Mouse (Mus musculus): ENCODE measurements around the gene Dnttip2. TPM values are rescaled to one million over a fixed set of nuclear protein-coding genes. Genes with fewer than 3 reads are reported as not detected.
"Not testable (repeated sequence)": the region's sequence is repeated elsewhere in the genome, so short reads cannot be mapped to it uniquely, and the experiment has no call there.

Dnttip2 gene
- total RNA-seq (2021) (10 to 100 TPM; 25.7 to 25.8 TPM), polyA plus RNA-seq (2012; rRNA removed) (6.9 and 11.1 TPM in 2 replicates)
- long read RNA-seq, transcript Dnttip2-201 (7 exons, 2,429 nt) = major isoform, 58 of 58 reads
- long read RNA-seq, partial matches to known transcripts = 0 of 58 reads
- long read RNA-seq, other reads (novel, unspliced or antisense) = 0 of 58 reads

DNA sequence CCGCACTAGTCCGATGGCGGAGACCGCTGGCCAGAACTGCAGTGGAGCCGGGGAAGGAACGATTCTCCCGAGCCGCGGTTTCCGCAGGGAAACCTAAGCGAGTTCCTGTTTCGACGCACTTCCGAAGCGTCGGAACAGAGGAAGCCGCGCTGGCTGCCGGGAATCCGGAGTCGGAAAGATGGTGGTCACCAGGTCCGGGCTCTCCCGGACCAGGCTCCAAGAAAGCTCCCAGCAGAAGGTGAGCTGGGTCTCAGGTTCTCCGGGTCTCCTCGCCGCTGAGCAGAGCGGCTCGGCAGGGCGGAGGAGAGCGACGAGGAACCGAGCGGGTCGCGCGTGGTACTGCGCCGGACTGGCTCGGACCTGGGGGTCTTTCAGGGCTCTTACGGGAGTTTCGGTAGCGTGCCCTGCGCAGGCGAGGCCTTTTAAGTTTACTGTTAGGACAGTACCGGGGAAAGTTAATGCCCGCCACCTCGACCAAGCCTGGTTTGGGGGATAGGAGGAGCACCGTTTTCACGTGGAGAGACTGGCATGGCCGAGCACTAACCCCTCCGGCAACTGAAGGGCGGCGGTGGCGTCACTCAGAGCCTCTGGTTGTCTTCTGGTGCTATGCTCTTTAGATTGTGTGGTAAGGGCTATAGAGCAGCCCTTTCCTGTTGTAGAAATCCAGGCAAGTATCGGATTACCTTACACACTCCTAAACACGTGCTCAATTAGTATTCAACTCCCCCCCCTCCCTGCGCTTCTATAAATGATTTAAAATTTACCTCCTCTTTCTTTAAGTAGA, at the start of gene Dnttip2:
TSS of gene Dnttip2 (plus strand) at position 148 of the 784 bp plus-strand sequence.
- TF ChIP-seq POLR2A (IDR thresholded peaks at IDR 0.05; ENCODE audit: insufficient read depth, low read depth, low read length) = peak; percentile 77
- peak; percentile 17; the same call in 1 of the 2 replicates for TF ChIP-seq CTCF (IDR thresholded peaks at IDR 0.05)
- TF ChIP-seq EP300 (IDR thresholded peaks at IDR 0.05; ENCODE audit: insufficient read depth, low read depth, low read length) = peak; percentile 65; the same call in 1 of the 2 replicates
- intact Hi-C loops (cut with DNase I) = loop anchor here (1.0 to 10.0 kb wide), 5 partner anchors 18 to 1110 kb away; partner anchors contain the start of genes Arhgap29, Gclm and Mettl14
- H3K4me3 ChIP-seq = peak within 1 kb of the TSS; percentile 100
- H3K36me3 ChIP-seq (ENCODE audit: control insufficient read depth, insufficient read depth, low read length) = peaks cover 36% of the 10 kb centered on the region
- under 1% methylated on average over 56 of the region's 57 CpGs for WGBS
- peaks cover 1% of the 10 kb centered on the region; the same call in 1 of the 2 replicates for H3K79me2 ChIP-seq (replicated peaks; ENCODE audit: control insufficient read depth, insufficient read depth, low read length)
- no peaks in the 10 kb centered on the region for H3K27me3 ChIP-seq (ENCODE audit: control insufficient read depth, insufficient read depth, low read length)
- H3K27ac ChIP-seq = peak within 1 kb of the TSS; percentile 82
- peak; percentile 94 for DNase-seq
- peak within 1 kb of the TSS; percentile 92 for H3K9ac ChIP-seq (ENCODE audit: low read depth, low read length)
- peaks cover 8% of the 10 kb centered on the region for H3K4me1 ChIP-seq (ENCODE audit: control insufficient read depth, insufficient read depth, low read length)

DNA sequence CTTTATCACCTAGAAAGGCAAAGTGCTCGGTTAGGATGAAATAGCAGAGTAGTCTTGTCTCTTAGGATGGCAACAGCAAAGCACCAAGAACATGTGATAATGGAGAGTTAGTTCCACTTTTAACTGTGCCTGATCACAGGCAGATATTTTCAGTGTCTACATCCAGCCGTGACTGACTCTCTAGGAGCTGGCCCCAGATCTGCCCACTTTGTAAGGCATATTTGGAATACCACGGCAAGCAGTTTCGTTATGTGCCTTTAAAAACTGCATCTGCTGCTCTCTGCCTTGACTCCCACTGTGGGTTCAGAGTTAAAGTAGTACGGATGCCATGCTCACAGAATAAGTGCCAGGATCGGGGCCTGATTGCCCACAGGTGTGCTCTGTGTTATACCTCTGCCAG, 47.2 kb upstream of the Dnttip2 start:
- H3K4me3 ChIP-seq; intact Hi-C loops (cut with DNase I); H3K9ac ChIP-seq (ENCODE audit: low read depth, low read length); H3K27me3 ChIP-seq (ENCODE audit: control insufficient read depth, insufficient read depth, low read length); H3K27ac ChIP-seq; DNase-seq; H3K4me1 ChIP-seq (ENCODE audit: control insufficient read depth, insufficient read depth, low read length); H3K79me2 ChIP-seq (replicated peaks; ENCODE audit: control insufficient read depth, insufficient read depth, low read length); H3K36me3 ChIP-seq (ENCODE audit: control insufficient read depth, insufficient read depth, low read length): not testable (repeated sequence)
- WGBS = 56% methylated on average over 6 of the region's 6 CpGs

DNA sequence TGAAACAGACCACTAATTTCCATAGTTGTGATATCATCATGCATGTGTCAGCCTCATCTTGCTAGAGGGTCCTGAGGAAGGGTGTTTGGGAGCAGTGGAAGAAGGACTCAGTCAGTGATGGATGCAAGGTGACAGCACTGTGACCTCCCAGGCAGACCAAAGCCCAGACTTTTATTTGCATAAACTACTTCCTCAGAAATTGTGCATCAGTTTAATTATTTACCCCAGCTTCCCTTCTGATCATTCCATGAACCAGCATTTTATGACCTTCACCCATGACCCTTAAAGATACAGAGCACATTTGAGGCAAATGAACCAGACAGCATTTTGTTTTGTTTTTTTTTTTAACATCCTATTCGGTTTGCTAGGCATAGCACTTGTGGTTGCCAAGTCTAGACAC, 38.4 kb upstream of the Dnttip2 start:
- TF ChIP-seq POLR2A (IDR thresholded peaks at IDR 0.05; ENCODE audit: insufficient read depth, low read depth, low read length) (no peak), EP300 (IDR thresholded peaks at IDR 0.05; ENCODE audit: insufficient read depth, low read depth, low read length) (no peak), CTCF (IDR thresholded peaks at IDR 0.05) (no peak)
- 30% methylated on average over 1 of the region's 1 CpGs for WGBS
- DNase-seq = no peak
- Histone ChIP-seq H3K27ac (no peak overlapping the region), H3K9ac (ENCODE audit: low read depth, low read length) (no peak overlapping the region), H3K27me3 (ENCODE audit: control insufficient read depth, insufficient read depth, low read length) (no peaks in the 10 kb centered on the region), H3K36me3 (ENCODE audit: control insufficient read depth, insufficient read depth, low read length) (no peaks in the 10 kb centered on the region), H3K79me2 (replicated peaks; ENCODE audit: control insufficient read depth, insufficient read depth, low read length) (no peaks in the 10 kb centered on the region), H3K4me1 (ENCODE audit: control insufficient read depth, insufficient read depth, low read length) (no peaks in the 10 kb centered on the region), H3K4me3 (no peak overlapping the region)
- intact Hi-C loops (cut with DNase I) = no loop called here

DNA sequence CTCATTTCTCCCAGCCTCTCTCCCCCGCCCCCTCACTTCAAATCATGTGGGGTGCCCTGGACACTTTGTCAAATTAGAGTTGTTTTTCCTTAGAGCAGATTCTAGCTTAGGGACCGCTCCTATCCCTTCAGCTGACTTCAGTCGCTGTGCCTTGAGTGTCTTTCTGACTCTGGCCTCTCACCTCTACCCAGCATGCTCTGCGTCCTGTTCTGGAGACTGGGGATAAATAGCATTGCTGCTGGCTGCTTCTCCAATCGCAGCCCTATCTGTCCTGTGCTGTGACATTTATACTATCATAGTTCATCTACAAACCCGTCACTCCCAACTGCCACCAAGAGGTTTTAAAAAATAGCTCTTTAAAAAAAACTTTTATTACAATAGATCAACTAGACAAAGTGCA, 31.3 kb upstream of the Dnttip2 start:
- peaks cover 4% of the 10 kb centered on the region for H3K4me1 ChIP-seq (ENCODE audit: control insufficient read depth, insufficient read depth, low read length)
- no peak overlapping the region for H3K4me3 ChIP-seq
- H3K27me3 ChIP-seq (ENCODE audit: control insufficient read depth, insufficient read depth, low read length) = no peaks in the 10 kb centered on the region
- intact Hi-C loops (cut with DNase I) = no loop called here
- no peaks in the 10 kb centered on the region; the same call in 1 of the 2 replicates for H3K36me3 ChIP-seq (ENCODE audit: control insufficient read depth, insufficient read depth, low read length)
- TF ChIP-seq EP300 (IDR thresholded peaks at IDR 0.05; ENCODE audit: insufficient read depth, low read depth, low read length) (no peak), POLR2A (IDR thresholded peaks at IDR 0.05; ENCODE audit: insufficient read depth, low read depth, low read length) (no peak), CTCF (IDR thresholded peaks at IDR 0.05) (no peak)
- no peak for DNase-seq
- no peak overlapping the region for H3K9ac ChIP-seq (ENCODE audit: low read depth, low read length)
- WGBS = 53% methylated on average over 6 of the region's 6 CpGs
- no peak overlapping the region for H3K27ac ChIP-seq
- no peaks in the 10 kb centered on the region for H3K79me2 ChIP-seq (replicated peaks; ENCODE audit: control insufficient read depth, insufficient read depth, low read length)

DNA sequence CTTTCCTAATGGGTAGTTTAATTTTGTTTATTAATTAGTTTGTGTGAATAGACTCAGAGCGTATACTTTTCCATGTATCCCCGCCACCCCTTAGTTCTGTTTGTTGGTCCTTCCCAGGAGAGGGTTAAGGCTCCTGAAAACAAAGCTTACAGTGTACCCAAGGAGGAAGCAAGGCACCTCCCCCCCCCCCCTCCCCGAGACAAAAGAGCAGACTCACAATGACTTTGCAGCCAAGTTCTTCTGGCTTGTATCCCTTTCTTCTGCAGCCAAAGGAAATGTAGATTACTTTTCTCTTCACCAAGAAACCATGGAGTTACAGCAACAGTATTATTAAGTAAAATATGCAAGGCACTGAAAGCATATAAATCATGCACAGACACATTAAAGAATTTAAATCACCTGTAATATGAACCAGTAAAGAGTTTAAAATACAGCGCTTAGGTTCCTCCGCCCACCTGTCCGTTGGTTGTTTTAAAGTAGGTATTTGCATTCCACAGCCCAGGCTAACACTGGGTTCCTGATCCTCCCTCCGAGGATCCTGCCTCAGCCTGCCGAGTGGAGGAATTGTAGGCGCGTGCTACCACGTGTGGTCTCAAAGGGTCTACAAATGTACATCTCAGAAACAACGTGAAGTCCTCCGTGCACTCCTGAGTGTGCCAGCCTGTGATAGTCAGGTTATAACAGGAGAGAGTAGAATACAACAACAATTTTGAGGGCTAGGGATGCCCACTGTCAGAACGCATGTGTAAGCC, 30.6 kb upstream of the Dnttip2 start:
- peaks cover 4% of the 10 kb centered on the region for H3K4me1 ChIP-seq (ENCODE audit: control insufficient read depth, insufficient read depth, low read length)
- no peak overlapping the region for H3K27ac ChIP-seq
- intact Hi-C loops (cut with DNase I) = no loop called here
- H3K27me3 ChIP-seq (ENCODE audit: control insufficient read depth, insufficient read depth, low read length) = no peaks in the 10 kb centered on the region
- no peak overlapping the region for H3K4me3 ChIP-seq
- no peak for DNase-seq
- H3K79me2 ChIP-seq (replicated peaks; ENCODE audit: control insufficient read depth, insufficient read depth, low read length) = no peaks in the 10 kb centered on the region
- 54% methylated on average over 14 of the region's 14 CpGs for WGBS
- TF ChIP-seq POLR2A (IDR thresholded peaks at IDR 0.05; ENCODE audit: insufficient read depth, low read depth, low read length) (no peak), CTCF (IDR thresholded peaks at IDR 0.05) (no peak), EP300 (IDR thresholded peaks at IDR 0.05; ENCODE audit: insufficient read depth, low read depth, low read length) (no peak)
- H3K9ac ChIP-seq (ENCODE audit: low read depth, low read length) = no peak overlapping the region
- H3K36me3 ChIP-seq (ENCODE audit: control insufficient read depth, insufficient read depth, low read length) = no peaks in the 10 kb centered on the region; the same call in 1 of the 2 replicates
